Mouse (Mus musculus) heart, embryonic 14.5 days (tissue): ENCODE measurements around the gene Olfr815. TPM values are rescaled to one million over a fixed set of nuclear protein-coding genes. Genes with fewer than 3 reads are reported as not detected.

ENCODE experiments used
- polyA plus RNA-seq: library from polyadenylated mRNA; unstranded; fragments of >200 nt; fragmentation: Nextera tagmentation; extraction: Ambion mirVana; gene quantifications from 2 replicates; pipeline ENCODE4 v1.2.1, GENCODE M21; 2014

Gene Olfr815
- polyA plus RNA-seq, 1 experiment from 2014 or later: not detected

Other genes with a start within 250 kb of the Olfr815 start
- gene Olfr800, start 248.2 kb downstream of the Olfr815 start, polyA plus RNA-seq: not detected in 2 replicates
- not detected in 2 replicates for gene Olfr801, start 232.0 kb downstream of the Olfr815 start, polyA plus RNA-seq
- gene Olfr802, start 217.7 kb downstream of the Olfr815 start, polyA plus RNA-seq: not detected in 2 replicates
- gene Olfr803, start 211.6 kb downstream of the Olfr815 start, polyA plus RNA-seq: not detected in 2 replicates
- not detected in 2 replicates for gene Olfr804, start 202.7 kb downstream of the Olfr815 start, polyA plus RNA-seq
- gene Olfr805, start 176.5 kb downstream of the Olfr815 start, polyA plus RNA-seq: not detected in 2 replicates
- not detected in 2 replicates for gene Olfr806, start 163.9 kb downstream of the Olfr815 start, polyA plus RNA-seq
- not detected in 2 replicates for gene Olfr807, start 148.1 kb downstream of the Olfr815 start, polyA plus RNA-seq
- gene Olfr808, start 140.4 kb downstream of the Olfr815 start, polyA plus RNA-seq: not detected in 2 replicates
- not detected in 2 replicates for gene Olfr809, start 131.2 kb downstream of the Olfr815 start, polyA plus RNA-seq
- gene Olfr810, start 111.0 kb downstream of the Olfr815 start, polyA plus RNA-seq: not detected in 2 replicates
- gene Olfr811, start 101.5 kb downstream of the Olfr815 start, polyA plus RNA-seq: not detected in 2 replicates
- gene Olfr812, start 59.8 kb downstream of the Olfr815 start, polyA plus RNA-seq: not detected in 2 replicates
- not detected in 2 replicates for gene Olfr813, start 50.5 kb downstream of the Olfr815 start, polyA plus RNA-seq
- not detected in 2 replicates for gene Olfr814, start 26.0 kb downstream of the Olfr815 start, polyA plus RNA-seq
- not detected in 2 replicates for gene Olfr816, start 9.7 kb upstream of the Olfr815 start, polyA plus RNA-seq
- gene Olfr818, start 43.2 kb upstream of the Olfr815 start, polyA plus RNA-seq: not detected in 2 replicates
- not detected in 2 replicates for gene Olfr819, start 61.4 kb upstream of the Olfr815 start, polyA plus RNA-seq
- not detected in 2 replicates for gene Olfr247, start 70.3 kb upstream of the Olfr815 start, polyA plus RNA-seq
- not detected in 2 replicates for gene Gm10310, start 79.2 kb upstream of the Olfr815 start, polyA plus RNA-seq
- gene Olfr820, start 106.8 kb upstream of the Olfr815 start, polyA plus RNA-seq: not detected in 2 replicates
- not detected in 2 replicates for gene Olfr821, start 124.5 kb upstream of the Olfr815 start, polyA plus RNA-seq
- gene Olfr822, start 165.3 kb upstream of the Olfr815 start, polyA plus RNA-seq: not detected in 2 replicates
- gene Olfr823, start 209.5 kb upstream of the Olfr815 start, polyA plus RNA-seq: not detected in 2 replicates
- not detected in 2 replicates for gene Olfr824, start 224.1 kb upstream of the Olfr815 start, polyA plus RNA-seq